Mouse (Mus musculus): ENCODE measurements around the gene Fitm1. TPM values are rescaled to one million over a fixed set of nuclear protein-coding genes. Genes with fewer than 3 reads are reported as not detected.

The Fitm1 gene
- 0.30 and 0.35 TPM in 2 replicates for polyA plus RNA-seq (2015; fragmentation: Nextera tagmentation; extraction: Ambion mirVana)

DNA sequence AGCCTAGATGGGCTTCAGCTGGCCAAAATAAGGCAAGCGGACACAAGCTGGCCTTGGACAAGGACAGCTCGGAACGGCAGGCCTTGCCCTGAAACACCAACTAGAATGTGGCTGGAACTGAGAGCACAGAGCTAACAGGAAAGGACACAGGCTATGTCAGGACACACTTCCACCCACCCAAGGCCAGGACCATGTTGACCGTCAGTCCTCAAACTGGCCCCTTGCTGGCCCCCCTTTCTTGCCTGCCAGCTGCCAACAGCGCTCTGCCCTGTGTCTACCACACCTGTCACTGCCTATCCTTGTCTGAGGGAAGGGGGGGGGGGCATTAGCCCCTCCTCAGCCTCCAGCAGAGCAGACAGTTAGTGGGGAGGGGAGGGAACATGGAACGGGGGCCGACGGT lies at the start of gene Fitm1:
Gene Fitm1, plus strand, starts transcription at position 316 of the 400 bp plus-strand sequence.
- H3K4me2 ChIP-seq (replicated peaks; ENCODE audit: low read depth), result no peak within 1 kb of the TSS
- no peaks in the 10 kb centered on the region for H3K4me1 ChIP-seq (replicated peaks; ENCODE audit: control insufficient read depth, insufficient read depth)
- H3K27ac ChIP-seq (replicated peaks), result no peak within 1 kb of the TSS
- H3K36me3 ChIP-seq (ENCODE audit: control insufficient read depth, insufficient read depth, low read length), result no peaks in the 10 kb centered on the region; the same call in 1 of the 2 replicates
- no peak within 1 kb of the TSS for H3K9ac ChIP-seq (ENCODE audit: low read length)
- H3K27me3 ChIP-seq (ENCODE audit: control insufficient read depth, insufficient read depth, low read length), result no peaks in the 10 kb centered on the region
- H3K4me3 ChIP-seq (ENCODE audit: low read depth, low read length), result no peak within 1 kb of the TSS
- TF ChIP-seq CTCF (IDR thresholded peaks at IDR 0.05; ENCODE audit: low read depth), result no peak
- no peak for TF ChIP-seq EP300 (optimal IDR thresholded peaks at IDR 0.05)
- WGBS, result 81% methylated on average over 5 of the region's 8 CpGs
- no peak for DNase-seq (ENCODE audit: low spot score)
- H3K9me3 ChIP-seq (ENCODE audit: control insufficient read depth, low read length), result no peaks in the 10 kb centered on the region
- ATAC-seq (ENCODE audit: low FRiP score, low TSS enrichment), result no peak

DNA sequence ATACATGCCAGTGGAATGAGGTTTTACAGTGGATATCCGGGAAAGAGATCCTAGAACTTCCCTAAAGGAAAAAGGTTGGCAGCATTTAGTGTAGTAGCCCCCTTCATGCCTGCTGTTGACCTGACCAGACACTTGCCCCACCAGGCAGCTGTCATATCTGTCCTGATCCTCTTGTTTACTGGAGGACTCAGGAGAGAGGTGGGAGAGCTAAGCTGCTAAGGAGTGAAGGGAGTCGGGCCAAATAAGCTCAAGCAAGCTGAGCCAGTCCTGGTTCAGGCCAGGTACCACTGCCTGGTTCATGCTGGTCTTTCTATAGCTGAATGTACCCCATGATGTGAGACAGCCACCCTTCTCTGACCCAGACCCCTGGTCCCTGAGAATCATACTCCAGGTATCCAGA lies 48.7 kb upstream of the Fitm1 start:
- Histone ChIP-seq H3K36me3 (ENCODE audit: control insufficient read depth, insufficient read depth, low read length) (no peaks in the 10 kb centered on the region), H3K4me2 (replicated peaks; ENCODE audit: low read depth) (no peak overlapping the region), H3K9me3 (ENCODE audit: control insufficient read depth, low read length) (no peaks in the 10 kb centered on the region), H3K9ac (ENCODE audit: low read length) (no peak overlapping the region), H3K4me1 (replicated peaks; ENCODE audit: control insufficient read depth, insufficient read depth) (no peaks in the 10 kb centered on the region), H3K4me3 (ENCODE audit: low read depth, low read length) (no peak overlapping the region), H3K27me3 (ENCODE audit: control insufficient read depth, insufficient read depth, low read length) (no peaks in the 10 kb centered on the region), H3K27ac (replicated peaks) (no peak overlapping the region)
- TF ChIP-seq EP300 (optimal IDR thresholded peaks at IDR 0.05), result no peak
- TF ChIP-seq CTCF (IDR thresholded peaks at IDR 0.05; ENCODE audit: low read depth), result no peak
- no peak for DNase-seq (ENCODE audit: low spot score)
- WGBS, result 68% methylated on average over 2 of the region's 2 CpGs
- no peak for ATAC-seq (ENCODE audit: low FRiP score, low TSS enrichment)

DNA sequence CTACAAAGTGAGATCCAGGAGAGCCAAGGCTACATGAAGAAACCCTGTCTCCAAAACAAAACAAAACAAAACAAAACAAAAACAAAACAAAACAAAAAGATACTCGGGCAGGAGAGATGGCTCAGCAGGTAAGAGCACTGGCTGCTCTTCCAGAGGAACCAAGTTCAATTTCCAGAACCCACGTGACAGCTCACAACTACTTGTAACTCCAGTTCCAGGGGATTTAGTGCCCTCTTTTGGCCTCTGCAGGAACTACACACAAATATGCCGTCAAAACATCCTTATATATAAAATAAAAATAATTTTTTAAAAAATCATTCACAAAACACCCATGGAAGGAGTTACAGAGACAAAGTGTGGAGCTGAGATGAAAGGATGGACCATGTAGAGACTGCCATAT lies 47.5 kb upstream of the Fitm1 start:
- Histone ChIP-seq H3K27me3 (ENCODE audit: control insufficient read depth, insufficient read depth, low read length) (no peaks in the 10 kb centered on the region), H3K9ac (ENCODE audit: low read length) (no peak overlapping the region), H3K27ac (replicated peaks) (no peak overlapping the region), H3K36me3 (ENCODE audit: control insufficient read depth, insufficient read depth, low read length) (no peaks in the 10 kb centered on the region), H3K4me1 (replicated peaks; ENCODE audit: control insufficient read depth, insufficient read depth) (no peaks in the 10 kb centered on the region), H3K4me3 (ENCODE audit: low read depth, low read length) (no peak overlapping the region), H3K4me2 (replicated peaks; ENCODE audit: low read depth) (no peak overlapping the region), H3K9me3 (ENCODE audit: control insufficient read depth, low read length) (no peaks in the 10 kb centered on the region)
- TF ChIP-seq EP300 (optimal IDR thresholded peaks at IDR 0.05) (no peak), CTCF (IDR thresholded peaks at IDR 0.05; ENCODE audit: low read depth) (peak; percentile 70)
- DNase-seq (ENCODE audit: low spot score), result peak; percentile 38
- ATAC-seq (ENCODE audit: low FRiP score, low TSS enrichment), result no peak
- 22% methylated on average over 3 of the region's 3 CpGs for WGBS

DNA sequence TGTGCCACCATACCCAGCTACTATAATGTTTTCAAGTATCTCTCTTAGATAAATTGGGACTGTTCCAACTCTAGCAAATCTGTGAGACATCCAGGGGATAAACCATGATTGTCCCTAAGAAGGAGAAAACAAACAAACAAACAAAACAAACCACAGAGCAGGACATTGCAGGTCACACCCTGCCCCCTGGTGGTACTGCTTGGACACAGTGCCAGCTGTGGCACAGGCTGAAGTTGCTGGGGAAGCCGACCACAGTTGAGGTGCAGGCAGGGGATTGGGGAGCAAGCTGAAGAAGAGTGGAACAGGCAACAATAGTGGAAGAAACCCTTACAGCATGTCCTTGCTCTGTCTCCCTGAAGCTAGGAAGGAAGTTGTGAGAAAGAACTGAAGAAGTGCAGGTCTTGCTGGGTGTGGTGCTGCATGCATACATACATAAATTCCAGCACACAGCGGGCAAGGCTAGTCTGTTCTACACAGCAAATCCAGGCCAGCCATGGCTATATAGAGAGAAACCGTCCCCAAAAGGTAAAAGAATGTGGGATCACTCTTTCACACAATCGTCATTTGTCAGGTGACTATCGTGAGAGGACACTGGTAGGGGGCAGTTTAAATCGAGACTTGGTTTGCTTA lies 39.2 kb upstream of the Fitm1 start:
- H3K27me3 ChIP-seq (ENCODE audit: control insufficient read depth, insufficient read depth, low read length), result no peaks in the 10 kb centered on the region
- TF ChIP-seq CTCF (IDR thresholded peaks at IDR 0.05; ENCODE audit: low read depth) (peak; percentile 83), EP300 (optimal IDR thresholded peaks at IDR 0.05) (no peak)
- H3K9ac ChIP-seq (ENCODE audit: low read length), result no peak overlapping the region
- ATAC-seq (ENCODE audit: low FRiP score, low TSS enrichment) (no peak), DNase-seq (ENCODE audit: low spot score) (peak; percentile 58)
- H3K4me2 ChIP-seq (replicated peaks; ENCODE audit: low read depth), result no peak overlapping the region
- H3K4me3 ChIP-seq (ENCODE audit: low read depth, low read length), result no peak overlapping the region
- no peaks in the 10 kb centered on the region for H3K9me3 ChIP-seq (ENCODE audit: control insufficient read depth, low read length)
- no peaks in the 10 kb centered on the region for H3K36me3 ChIP-seq (ENCODE audit: control insufficient read depth, insufficient read depth, low read length)
- no peak overlapping the region for H3K27ac ChIP-seq (replicated peaks)
- H3K4me1 ChIP-seq (replicated peaks; ENCODE audit: control insufficient read depth, insufficient read depth), result peaks cover 2% of the 10 kb centered on the region; the same call in 1 of the 2 replicates
- WGBS, result 43% methylated on average over 6 of the region's 6 CpGs

DNA sequence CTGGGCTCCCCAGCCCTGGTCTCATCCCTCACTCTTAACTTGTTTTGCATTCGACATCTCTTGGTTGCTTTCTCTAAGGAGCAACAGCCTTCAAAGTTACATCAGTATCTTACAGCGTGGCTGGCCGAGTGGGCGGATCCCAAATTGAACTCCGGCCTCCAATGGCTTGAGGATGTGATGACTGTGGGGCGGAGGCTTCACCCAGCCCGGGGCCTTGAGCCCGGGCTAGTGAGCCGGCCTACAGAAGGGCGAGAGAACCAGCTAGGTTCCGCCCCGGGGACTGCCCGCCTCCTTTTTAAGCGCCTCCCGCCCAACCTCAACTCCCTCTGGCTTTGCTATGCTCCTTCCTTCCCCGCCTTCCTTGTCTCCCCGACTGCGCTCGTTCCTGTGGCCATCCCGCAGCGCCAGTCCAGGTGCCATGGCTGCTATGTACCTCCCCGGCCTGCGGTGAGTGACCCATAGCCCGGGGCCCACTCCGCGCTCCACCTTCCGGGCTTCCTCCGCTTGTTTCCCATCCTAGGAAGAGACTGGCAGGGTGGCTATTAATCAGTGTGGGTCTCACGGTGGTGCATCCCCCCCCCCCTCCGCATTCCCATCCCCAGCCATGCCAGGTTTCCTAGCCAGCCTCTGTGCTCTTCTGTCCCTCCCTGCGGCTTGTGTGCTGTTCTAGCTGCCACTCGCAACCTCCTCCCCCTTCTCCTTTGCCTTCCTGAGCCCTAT lies 35.2 kb upstream of the Fitm1 start, which contains the start of gene Pck2:
Gene Pck2, plus strand, starts transcription at position 200 of the 720 bp plus-strand sequence.
- Histone ChIP-seq H3K27ac (replicated peaks) (peak within 1 kb of the TSS; percentile 92), H3K27me3 (ENCODE audit: control insufficient read depth, insufficient read depth, low read length) (no peaks in the 10 kb centered on the region), H3K36me3 (ENCODE audit: control insufficient read depth, insufficient read depth, low read length) (peaks cover 17% of the 10 kb centered on the region), H3K9ac (ENCODE audit: low read length) (peak within 1 kb of the TSS; percentile 72), H3K9me3 (ENCODE audit: control insufficient read depth, low read length) (no peaks in the 10 kb centered on the region), H3K4me3 (ENCODE audit: low read depth, low read length) (peak within 1 kb of the TSS; percentile 64), H3K4me2 (replicated peaks; ENCODE audit: low read depth) (peak within 1 kb of the TSS; percentile 87), H3K4me1 (replicated peaks; ENCODE audit: control insufficient read depth, insufficient read depth) (peaks cover 2% of the 10 kb centered on the region; the same call in 1 of the 2 replicates)
- no peak for TF ChIP-seq EP300 (optimal IDR thresholded peaks at IDR 0.05)
- peak; percentile 29 for TF ChIP-seq CTCF (IDR thresholded peaks at IDR 0.05; ENCODE audit: low read depth)
- peak; percentile 96 for ATAC-seq (ENCODE audit: low FRiP score, low TSS enrichment)
- WGBS, result under 1% methylated on average over 32 of the region's 32 CpGs
- peak; percentile 88 for DNase-seq (ENCODE audit: low spot score)

Data from stomach, postnatal 0 days (tissue).